Mouse (Mus musculus) embryonic fibroblast, embryonic 13.5 days (primary cell): ENCODE measurements around the gene Syt17.

Source experiments
- CTCF ChIP-seq: IDR thresholded peaks from 2 replicates; pipeline ENCODE4 v1.5.1; 2011; ENCODE audit warnings: mild to moderate bottlenecking, control low read depth, low read length, moderate library complexity, borderline replicate concordance; ENCODE audit not compliant: insufficient read depth
- POLR2A ChIP-seq: IDR thresholded peaks from 2 replicates; pipeline ENCODE4 v1.6.1; 2011; ENCODE audit warnings: low read depth, mild to moderate bottlenecking, control low read depth, low read length, moderate library complexity

DNA sequence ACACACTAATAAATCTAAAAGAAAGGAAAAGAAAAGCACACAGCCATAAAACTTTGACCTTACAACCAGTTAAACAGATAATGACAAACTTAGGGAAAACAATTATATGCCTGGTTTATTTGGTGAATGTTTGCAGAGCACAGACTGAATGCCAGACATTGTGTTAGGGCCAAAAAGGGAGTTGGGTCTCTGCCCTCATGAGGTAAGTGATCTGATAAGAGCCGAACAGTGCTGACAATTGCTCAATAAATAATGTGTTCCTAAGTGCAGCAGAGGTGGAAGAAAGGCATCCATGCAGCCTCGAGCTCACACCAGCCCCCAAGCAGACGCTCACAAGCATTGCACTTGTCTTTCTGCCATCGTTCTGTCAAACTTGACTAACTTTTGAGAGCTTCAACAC lies 16.4 kb upstream of the Syt17 start:
- TF ChIP-seq CTCF (no peak), POLR2A (no peak)
